Mouse (Mus musculus): ENCODE results near the gene Ncf1. TPM values are rescaled to one million over a fixed set of nuclear protein-coding genes. Genes with fewer than 3 reads are reported as not detected.

The Ncf1 gene
- 24.4 and 26.0 TPM in 2 replicates for polyA plus RNA-seq (2015; fragmentation: Nextera tagmentation; extraction: Ambion mirVana)

DNA sequence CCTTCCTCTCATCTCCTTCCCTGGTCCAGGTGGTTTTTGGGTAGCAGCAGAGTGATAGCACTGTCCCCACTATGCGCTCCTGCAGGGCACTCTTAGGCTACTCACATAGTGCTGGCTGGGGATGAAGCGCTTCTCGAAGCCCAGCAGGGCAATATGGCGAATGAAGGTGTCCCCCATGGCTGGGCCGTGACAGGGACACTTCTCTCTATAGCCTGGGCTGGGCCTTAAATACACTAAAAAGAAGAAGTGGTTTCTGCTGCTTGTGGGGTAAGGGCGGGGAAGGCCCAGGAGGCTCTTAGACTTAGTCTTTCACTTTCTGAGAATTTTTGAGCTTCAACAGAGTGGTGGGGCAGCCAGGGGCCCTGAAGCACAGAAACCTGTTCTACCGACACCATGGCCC, at the start of gene Ncf1:
TSS of gene Ncf1 (minus strand) at position 235 of the 400 bp plus-strand sequence.
- Histone ChIP-seq H3K9me3 (ENCODE audit: low read length) (no peaks in the 10 kb centered on the region), H3K4me1 (ENCODE audit: insufficient read depth) (peaks cover 26% of the 10 kb centered on the region), H3K27me3 (ENCODE audit: insufficient read depth, low read length) (no peaks in the 10 kb centered on the region), H3K9ac (replicated peaks) (peak within 1 kb of the TSS; percentile 57), H3K27ac (ENCODE audit: low read depth) (peak within 1 kb of the TSS; percentile 71), H3K4me3 (ENCODE audit: low read depth, low read length) (peak within 1 kb of the TSS; percentile 44), H3K4me2 (ENCODE audit: low read depth, low read length) (peak within 1 kb of the TSS; percentile 56), H3K36me3 (replicated peaks; ENCODE audit: insufficient read depth, low read length) (no peaks in the 10 kb centered on the region)
- no peak for TF ChIP-seq CTCF (IDR thresholded peaks at IDR 0.05; ENCODE audit: low read depth)
- 53% methylated on average over 7 of the region's 7 CpGs for WGBS (ENCODE audit: insufficient replicate concordance)
- DNase-seq = no peak
- 0 out of 2 replicates have a peak, but pooled peaks have one; percentile 14 for ATAC-seq

DNA sequence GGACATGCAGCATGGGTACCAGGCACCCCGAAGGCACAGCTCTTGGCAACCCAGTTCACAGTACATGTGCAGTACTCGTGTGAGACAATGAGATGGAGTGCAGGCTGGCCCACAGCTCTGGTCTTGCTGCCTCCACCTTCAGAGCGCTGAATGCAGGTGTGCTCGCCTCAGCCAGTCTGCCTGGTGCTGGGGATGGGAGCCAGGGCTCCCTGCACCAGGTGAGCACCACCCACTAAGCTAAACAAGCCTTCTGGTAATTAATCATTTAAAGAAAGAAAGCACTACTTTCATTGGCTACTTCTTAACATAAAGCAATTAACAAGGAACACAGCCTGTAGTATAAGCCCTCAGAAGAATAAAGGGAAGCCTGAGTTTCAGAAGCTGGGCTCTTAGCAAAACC, 47.7 kb upstream of the Ncf1 start:
- DNase-seq (no peak), ATAC-seq (no peak)
- H3K4me2 ChIP-seq (ENCODE audit: low read depth, low read length) = no peak overlapping the region
- WGBS (ENCODE audit: insufficient replicate concordance) = 84% methylated on average over 4 of the region's 4 CpGs
- peaks cover 64% of the 10 kb centered on the region for H3K36me3 ChIP-seq (replicated peaks; ENCODE audit: insufficient read depth, low read length)
- no peak overlapping the region for H3K9ac ChIP-seq (replicated peaks)
- H3K27ac ChIP-seq (ENCODE audit: low read depth) = no peak overlapping the region
- H3K27me3 ChIP-seq (ENCODE audit: insufficient read depth, low read length) = no peaks in the 10 kb centered on the region
- H3K9me3 ChIP-seq (ENCODE audit: low read length) = no peaks in the 10 kb centered on the region
- no peak overlapping the region for H3K4me3 ChIP-seq (ENCODE audit: low read depth, low read length)
- TF ChIP-seq CTCF (IDR thresholded peaks at IDR 0.05; ENCODE audit: low read depth) (no peak), EP300 (IDR thresholded peaks at IDR 0.05; ENCODE audit: low read depth) (no peak)
- no peaks in the 10 kb centered on the region for H3K4me1 ChIP-seq (ENCODE audit: insufficient read depth)

DNA sequence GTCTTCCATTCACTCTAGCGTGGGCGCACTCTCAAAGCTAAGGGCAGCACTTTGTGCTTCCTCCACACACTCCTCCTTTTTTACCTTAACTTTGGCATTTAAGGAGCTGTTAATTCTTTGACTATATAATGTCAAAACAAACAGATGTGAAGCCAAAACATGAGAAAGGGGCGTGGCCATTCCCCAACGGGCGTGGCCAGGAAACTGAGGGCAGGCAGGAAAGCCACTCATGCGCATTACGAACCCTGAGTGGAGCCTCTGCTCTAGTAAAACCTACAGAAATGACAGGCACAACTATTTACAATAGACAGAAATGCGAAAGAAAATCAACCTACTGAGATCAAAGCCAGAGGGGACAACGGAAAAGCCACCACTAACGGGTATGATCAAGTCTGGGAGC, 46.1 kb upstream of the Ncf1 start:
- H3K4me1 ChIP-seq (ENCODE audit: insufficient read depth) = no peaks in the 10 kb centered on the region
- H3K9ac ChIP-seq (replicated peaks) = no peak overlapping the region
- WGBS (ENCODE audit: insufficient replicate concordance) = 75% methylated on average over 10 of the region's 10 CpGs
- no peaks in the 10 kb centered on the region for H3K9me3 ChIP-seq (ENCODE audit: low read length)
- no peak for ATAC-seq
- no peak overlapping the region for H3K27ac ChIP-seq (ENCODE audit: low read depth)
- no peak for TF ChIP-seq CTCF (IDR thresholded peaks at IDR 0.05; ENCODE audit: low read depth)
- TF ChIP-seq EP300 (IDR thresholded peaks at IDR 0.05; ENCODE audit: low read depth) = no peak
- no peak for DNase-seq
- no peak overlapping the region for H3K4me3 ChIP-seq (ENCODE audit: low read depth, low read length)
- no peaks in the 10 kb centered on the region for H3K27me3 ChIP-seq (ENCODE audit: insufficient read depth, low read length)
- no peak overlapping the region for H3K4me2 ChIP-seq (ENCODE audit: low read depth, low read length)
- H3K36me3 ChIP-seq (replicated peaks; ENCODE audit: insufficient read depth, low read length) = peaks cover 69% of the 10 kb centered on the region

GRCm38 (mm10) chr5:134275021-134275420, 45.6 kb upstream of the Ncf1 start:
- H3K4me2 ChIP-seq (ENCODE audit: low read depth, low read length) = no peak overlapping the region
- H3K4me1 ChIP-seq (ENCODE audit: insufficient read depth) = no peaks in the 10 kb centered on the region
- H3K9me3 ChIP-seq (ENCODE audit: low read length) = no peaks in the 10 kb centered on the region
- H3K36me3 ChIP-seq (replicated peaks; ENCODE audit: insufficient read depth, low read length) = peaks cover 72% of the 10 kb centered on the region
- 68% methylated on average over 11 of the region's 11 CpGs for WGBS (ENCODE audit: insufficient replicate concordance)
- no peaks in the 10 kb centered on the region for H3K27me3 ChIP-seq (ENCODE audit: insufficient read depth, low read length)
- no peak overlapping the region for H3K4me3 ChIP-seq (ENCODE audit: low read depth, low read length)
- TF ChIP-seq EP300 (IDR thresholded peaks at IDR 0.05; ENCODE audit: low read depth) (no peak), CTCF (IDR thresholded peaks at IDR 0.05; ENCODE audit: low read depth) (no peak)
- H3K27ac ChIP-seq (ENCODE audit: low read depth) = no peak overlapping the region
- no peak overlapping the region for H3K9ac ChIP-seq (replicated peaks)
- DNase-seq (no peak), ATAC-seq (no peak)

- H3K27me3 ChIP-seq (ENCODE audit: insufficient read depth, low read length) = no peaks in the 10 kb centered on the region
- H3K4me1 ChIP-seq (ENCODE audit: insufficient read depth) = no peaks in the 10 kb centered on the region
- H3K4me3 ChIP-seq (ENCODE audit: low read depth, low read length) = no peak overlapping the region
- TF ChIP-seq EP300 (IDR thresholded peaks at IDR 0.05; ENCODE audit: low read depth) (no peak), CTCF (IDR thresholded peaks at IDR 0.05; ENCODE audit: low read depth) (no peak)
- H3K36me3 ChIP-seq (replicated peaks; ENCODE audit: insufficient read depth, low read length) = peaks cover 66% of the 10 kb centered on the region
- no peak overlapping the region for H3K27ac ChIP-seq (ENCODE audit: low read depth)
- H3K9ac ChIP-seq (replicated peaks) = no peak overlapping the region
- 80% methylated on average over 8 of the region's 8 CpGs for WGBS (ENCODE audit: insufficient replicate concordance)
- no peak overlapping the region for H3K4me2 ChIP-seq (ENCODE audit: low read depth, low read length)
- no peak for ATAC-seq
- no peak for DNase-seq
- no peaks in the 10 kb centered on the region for H3K9me3 ChIP-seq (ENCODE audit: low read length)
Measured at GRCm38 (mm10) chr5:134273761-134274160, 44.3 kb upstream of the Ncf1 start.

- no peaks in the 10 kb centered on the region for H3K4me1 ChIP-seq (ENCODE audit: insufficient read depth)
- ATAC-seq (no peak), DNase-seq (no peak)
- no peak overlapping the region for H3K27ac ChIP-seq (ENCODE audit: low read depth)
- peaks cover 66% of the 10 kb centered on the region for H3K36me3 ChIP-seq (replicated peaks; ENCODE audit: insufficient read depth, low read length)
- no peak overlapping the region for H3K4me2 ChIP-seq (ENCODE audit: low read depth, low read length)
- H3K4me3 ChIP-seq (ENCODE audit: low read depth, low read length) = no peak overlapping the region
- no peak for TF ChIP-seq CTCF (IDR thresholded peaks at IDR 0.05; ENCODE audit: low read depth)
- no peak for TF ChIP-seq EP300 (IDR thresholded peaks at IDR 0.05; ENCODE audit: low read depth)
- no peaks in the 10 kb centered on the region for H3K27me3 ChIP-seq (ENCODE audit: insufficient read depth, low read length)
- H3K9me3 ChIP-seq (ENCODE audit: low read length) = no peaks in the 10 kb centered on the region
- 82% methylated on average over 11 of the region's 11 CpGs for WGBS (ENCODE audit: insufficient replicate concordance)
- H3K9ac ChIP-seq (replicated peaks) = no peak overlapping the region
Measured at GRCm38 (mm10) chr5:134272761-134273160, 43.3 kb upstream of the Ncf1 start.

- WGBS (ENCODE audit: insufficient replicate concordance) = 88% methylated on average over 11 of the region's 11 CpGs
- Histone ChIP-seq H3K27me3 (ENCODE audit: insufficient read depth, low read length) (no peaks in the 10 kb centered on the region), H3K4me2 (ENCODE audit: low read depth, low read length) (no peak overlapping the region), H3K36me3 (replicated peaks; ENCODE audit: insufficient read depth, low read length) (peaks cover 57% of the 10 kb centered on the region), H3K9me3 (ENCODE audit: low read length) (no peaks in the 10 kb centered on the region), H3K4me3 (ENCODE audit: low read depth, low read length) (no peak overlapping the region), H3K4me1 (ENCODE audit: insufficient read depth) (no peaks in the 10 kb centered on the region), H3K9ac (replicated peaks) (no peak overlapping the region), H3K27ac (ENCODE audit: low read depth) (no peak overlapping the region)
- DNase-seq (no peak), ATAC-seq (no peak)
- TF ChIP-seq EP300 (IDR thresholded peaks at IDR 0.05; ENCODE audit: low read depth) = no peak
- no peak for TF ChIP-seq CTCF (IDR thresholded peaks at IDR 0.05; ENCODE audit: low read depth)
Measured at GRCm38 (mm10) chr5:134271421-134271820, 42.0 kb upstream of the Ncf1 start.

Measured in liver, postnatal 0 days (tissue).